Mouse (Mus musculus) heart, embryonic 14.5 days (tissue): ENCODE data around the gene Itga11. TPM values are rescaled to one million over a fixed set of nuclear protein-coding genes. Genes with fewer than 3 reads are reported as not detected.

ENCODE experiments used
- ATAC-seq: fragments of 200-750 bp; cut with Nextera tagmentation; 2 replicates; pipeline ENCODE4 v1.8.0; 2017; ENCODE audit warnings: low read depth, moderate TSS enrichment; ENCODE audit not compliant: insufficient number of reproducible peaks, insufficient read depth, low FRiP score
- H3K27ac ChIP-seq, 2 experiments: fragments of 200-500 bp in 1 of 2; fragments of 300-500 bp in 1 of 2; sonication (generic) in 1 of 2; replicated peaks in 1 of 2; 2 replicates each; pipeline ENCODE4 v1.5.1; 2012 to 2014; ENCODE audit warnings: low read depth in 2 of 2, low read length in 2 of 2, control low read depth in 1 of 2, mild to moderate bottlenecking in 1 of 2, mixed read lengths in 1 of 2; ENCODE audit not compliant: control insufficient read depth in 1 of 2, insufficient read depth in 1 of 2
- H3K27me3 ChIP-seq: fragments of 300-500 bp; sonication (generic); 2 replicates; pipeline ENCODE4 v1.6.1; 2014; ENCODE audit warnings: mild to moderate bottlenecking, low read length, control low read depth; ENCODE audit not compliant: control insufficient read depth, insufficient read depth
- H3K36me3 ChIP-seq: fragments of 300-500 bp; sonication (generic); 2 replicates; pipeline ENCODE4 v1.6.1; 2014; ENCODE audit warnings: mild to moderate bottlenecking, control low read depth, low read length, mixed read lengths; ENCODE audit not compliant: control insufficient read depth, insufficient read depth
- H3K4me1 ChIP-seq, 2 experiments: fragments of 200-500 bp in 1 of 2; fragments of 300-500 bp in 1 of 2; sonication (generic) in 1 of 2; 2 replicates each; pipeline ENCODE4 v1.6.1; 2012 to 2014; ENCODE audit warnings: low read length in 2 of 2, control low read depth in 1 of 2, mixed read lengths in 1 of 2; ENCODE audit not compliant: control insufficient read depth in 2 of 2, insufficient read depth in 2 of 2
- H3K4me2 ChIP-seq: fragments of 300-500 bp; sonication (generic); 2 replicates; pipeline ENCODE4 v1.6.1; 2014; ENCODE audit warnings: mild to moderate bottlenecking, low read length
- H3K4me3 ChIP-seq, 2 experiments: fragments of 200-500 bp in 1 of 2; fragments of 300-500 bp in 1 of 2; sonication (generic) in 1 of 2; 2 replicates each; pipeline ENCODE4 v1.5.1; 2012 to 2014; ENCODE audit warnings: low read length in 2 of 2, mild to moderate bottlenecking in 2 of 2, control low read depth in 1 of 2, low read depth in 1 of 2, moderate library complexity in 1 of 2; ENCODE audit not compliant: control insufficient read depth in 1 of 2, insufficient read depth in 1 of 2
- H3K9ac ChIP-seq: fragments of 300-500 bp; sonication (generic); 2 replicates; pipeline ENCODE4 v1.6.1; 2014; ENCODE audit warnings: mild to moderate bottlenecking, low read length
- H3K9me3 ChIP-seq: fragments of 300-500 bp; sonication (generic); 2 replicates; pipeline ENCODE4 v1.6.1; 2016; ENCODE audit warnings: low read length, control low read depth; ENCODE audit not compliant: control insufficient read depth
- WGBS: fragments of 180-500 bp; shearing (Covaris S2); extraction: QIAGEN DNeasy Blood & Tissue Kit; methylation state at CpG from one replicate; pipeline ENCODE4 v1.1.7; 2014; 5-methylcytosine and 5-hydroxymethylcytosine counted together
- polyA plus RNA-seq: library from polyadenylated mRNA; unstranded; fragments of >200 nt; fragmentation: Nextera tagmentation; extraction: Ambion mirVana; gene quantifications from 2 replicates; pipeline ENCODE4 v1.2.1, GENCODE M21; 2014

Itga11 gene
- polyA plus RNA-seq, 1 experiment from 2014 or later, result 0.92 TPM

DNA sequence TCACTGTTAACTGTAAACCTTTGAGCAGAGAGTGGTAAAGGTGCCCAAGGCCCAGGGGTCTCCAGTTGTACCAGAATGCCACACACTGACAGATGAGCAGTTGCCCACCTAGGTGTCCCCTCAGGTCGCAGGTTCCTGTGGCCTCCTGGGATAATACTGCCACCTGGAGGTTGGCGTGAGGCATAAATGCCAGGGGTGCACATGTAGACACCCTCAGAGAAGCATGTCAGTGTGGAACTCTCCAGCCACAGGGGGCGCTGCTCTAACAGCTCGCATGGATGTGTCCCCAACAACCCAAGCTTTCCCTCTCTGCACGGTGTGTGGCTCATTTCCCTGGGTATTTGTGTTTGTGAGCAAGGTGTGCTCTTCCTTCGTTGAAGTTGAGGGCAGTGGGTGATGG is 48.8 kb downstream of the Itga11 start:
- Histone ChIP-seq H3K36me3 (no peaks in the 10 kb centered on the region), H3K27ac (no peak overlapping the region), H3K27me3 (no peaks in the 10 kb centered on the region), H3K9ac (no peak overlapping the region), H3K4me3 (no peak overlapping the region), H3K4me1 (peaks cover 7 to 9% of the 10 kb centered on the region in 2 experiments; a peak in 3 of 4 replicates), H3K4me2 (no peak overlapping the region), H3K9me3 (no peaks in the 10 kb centered on the region)
- ATAC-seq, result no peak
- 55% methylated on average over 6 of the region's 6 CpGs for WGBS

DNA sequence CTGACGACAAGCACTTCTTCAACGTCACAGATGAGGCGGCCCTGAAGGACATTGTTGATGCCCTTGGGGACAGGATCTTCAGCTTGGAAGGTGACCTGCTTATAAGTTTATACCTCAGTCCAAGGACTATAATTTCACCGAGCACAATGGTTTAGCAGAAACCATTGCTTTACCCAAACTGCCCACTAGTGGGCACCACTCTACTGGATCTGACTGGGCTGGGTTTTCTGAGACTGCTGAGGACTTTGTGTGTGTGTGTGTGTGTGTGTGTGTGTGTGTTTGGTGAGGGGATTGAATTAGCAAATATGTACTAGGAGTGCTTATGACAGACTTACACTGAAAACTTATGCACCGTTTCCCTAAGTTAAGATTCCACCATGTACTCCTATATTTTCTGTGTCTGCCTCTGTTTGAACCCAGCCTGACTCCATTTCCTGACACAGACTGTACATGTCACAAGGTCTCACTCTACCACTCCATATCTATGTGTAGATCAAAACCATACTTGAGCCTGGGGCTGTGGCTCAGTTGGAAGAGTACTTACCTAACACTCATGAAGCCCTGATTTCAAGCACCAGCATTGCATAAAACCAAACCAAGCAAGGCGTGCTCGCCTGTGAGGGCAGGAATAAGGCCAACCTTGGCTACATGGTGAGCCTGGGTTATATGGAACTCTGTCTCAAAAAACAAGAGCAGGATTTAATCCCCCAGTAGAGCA is 67.1 kb downstream of the Itga11 start:
- Histone ChIP-seq H3K27me3 (no peaks in the 10 kb centered on the region), H3K9me3 (no peaks in the 10 kb centered on the region), H3K4me3 (no peak overlapping the region), H3K4me2 (no peak overlapping the region), H3K9ac (no peak overlapping the region), H3K27ac (no peak overlapping the region), H3K36me3 (no peaks in the 10 kb centered on the region), H3K4me1 (peaks cover 16 to 19% of the 10 kb centered on the region in 2 experiments)
- ATAC-seq, result no peak
- 52% methylated on average over 7 of the region's 7 CpGs for WGBS

- Histone ChIP-seq H3K4me2 (no peak overlapping the region), H3K4me3 (no peak overlapping the region), H3K9me3 (no peaks in the 10 kb centered on the region), H3K9ac (no peak overlapping the region), H3K4me1 (peaks cover 19 to 22% of the 10 kb centered on the region in 2 experiments), H3K36me3 (no peaks in the 10 kb centered on the region), H3K27ac (0 out of 4 replicates have a peak overlapping the region, but pooled peaks of 1 of the 2 experiments have one; percentile 7), H3K27me3 (no peaks in the 10 kb centered on the region)
- no peak for ATAC-seq
- WGBS, result 38% methylated on average over 6 of the region's 6 CpGs
Observed at GRCm38 (mm10) chr9:62746646-62747045, 69.0 kb downstream of the Itga11 start.

DNA sequence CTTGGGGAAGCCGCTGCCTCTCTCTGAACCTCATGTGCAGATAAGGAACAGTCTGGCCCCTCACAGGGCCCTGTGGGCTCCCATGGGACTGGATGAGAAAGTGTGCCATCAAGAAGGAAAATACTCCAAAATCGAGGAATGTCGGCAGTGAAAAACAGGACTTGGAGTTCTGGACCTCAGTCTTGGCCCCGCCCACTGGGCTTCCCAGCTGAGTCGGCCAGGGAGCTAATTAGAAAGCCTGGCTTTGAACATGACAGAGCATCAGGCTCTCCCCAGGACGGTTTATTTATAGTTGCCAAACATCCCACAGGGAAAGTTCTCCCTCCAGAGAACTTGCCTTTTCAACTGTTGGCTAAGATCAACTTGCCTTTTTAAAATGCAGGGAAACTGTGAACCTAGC is 72.0 kb downstream of the Itga11 start:
- H3K4me3 ChIP-seq, result no peak overlapping the region
- H3K9me3 ChIP-seq, result no peaks in the 10 kb centered on the region
- H3K36me3 ChIP-seq, result no peaks in the 10 kb centered on the region
- WGBS, result 35% methylated on average over 6 of the region's 6 CpGs
- no peak overlapping the region for H3K27ac ChIP-seq
- no peak overlapping the region; the same call in 1 of the 2 replicates for H3K9ac ChIP-seq
- 0 out of 2 replicates have a peak overlapping the region, but pooled peaks have one; percentile 11 for H3K4me2 ChIP-seq
- no peaks in the 10 kb centered on the region for H3K27me3 ChIP-seq
- peaks cover 19 to 22% of the 10 kb centered on the region in 2 experiments for H3K4me1 ChIP-seq
- no peak for ATAC-seq

- Histone ChIP-seq H3K27ac (no peak overlapping the region), H3K9me3 (no peaks in the 10 kb centered on the region), H3K36me3 (no peaks in the 10 kb centered on the region), H3K4me3 (no peak overlapping the region), H3K4me1 (peaks cover 19 to 22% of the 10 kb centered on the region in 2 experiments), H3K4me2 (no peak overlapping the region), H3K27me3 (no peaks in the 10 kb centered on the region), H3K9ac (no peak overlapping the region)
- 85% methylated on average over 11 of the region's 11 CpGs for WGBS
- ATAC-seq, result no peak
Observed at GRCm38 (mm10) chr9:62750381-62750780, 72.8 kb downstream of the Itga11 start.

GRCm38 (mm10) chr9:62758288-62758687 is 80.7 kb downstream of the Itga11 start:
- H3K27ac ChIP-seq, result no peak overlapping the region
- no peaks in the 10 kb centered on the region for H3K9me3 ChIP-seq
- no peaks in the 10 kb centered on the region for H3K36me3 ChIP-seq
- no peak overlapping the region for H3K4me2 ChIP-seq
- no peak overlapping the region for H3K4me3 ChIP-seq
- H3K4me1 ChIP-seq, result 0 out of 4 replicates have a peak, but pooled peaks cover under 1 to 1% of the 10 kb centered on the region in 2 experiments
- no peak for ATAC-seq
- no peaks in the 10 kb centered on the region for H3K27me3 ChIP-seq
- 93% methylated on average over 4 of the region's 4 CpGs for WGBS
- no peak overlapping the region for H3K9ac ChIP-seq

DNA sequence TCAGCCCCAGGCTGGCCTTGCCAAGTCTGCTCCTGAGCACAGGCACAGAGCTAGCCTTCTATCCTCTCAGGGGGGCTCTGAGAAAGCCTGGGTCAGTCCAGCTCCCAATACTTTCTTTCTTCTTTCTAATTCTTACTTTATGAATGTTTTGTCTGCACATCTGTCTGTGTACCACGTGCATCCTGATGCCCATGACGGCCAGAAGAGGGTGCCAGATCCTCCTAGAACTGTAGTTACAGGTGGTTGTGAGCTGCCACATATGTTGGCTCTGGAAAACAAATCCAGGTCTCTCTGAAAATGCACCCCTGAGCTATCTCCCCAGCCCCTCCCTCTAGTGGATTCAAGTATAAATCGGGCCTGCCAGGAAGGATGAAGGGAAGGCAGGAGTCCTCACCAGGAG is 82.0 kb downstream of the Itga11 start:
- WGBS, result 50% methylated on average over 3 of the region's 3 CpGs

More for the DNA sequence above, 82.0 kb downstream of the Itga11 start:
- 0 out of 4 replicates have a peak, but pooled peaks cover 2 to 6% of the 10 kb centered on the region in 2 experiments for H3K4me1 ChIP-seq
- no peaks in the 10 kb centered on the region for H3K27me3 ChIP-seq
- no peak overlapping the region for H3K9ac ChIP-seq
- H3K36me3 ChIP-seq, result no peaks in the 10 kb centered on the region
- no peak for ATAC-seq
- H3K27ac ChIP-seq, result no peak overlapping the region
- no peak overlapping the region for H3K4me2 ChIP-seq
- H3K4me3 ChIP-seq, result no peak overlapping the region
- H3K9me3 ChIP-seq, result no peaks in the 10 kb centered on the region
